Mouse (Mus musculus) urinary bladder, postnatal 25 days (tissue): ENCODE measurements around the gene BC051142.
A peak's percentile ranks its signal among the peaks of the same experiment; 100 is the strongest.

ENCODE experiments used
- DNase-seq: peaks from one replicate; pipeline ENCODE4 v3.0.0; 2022; ENCODE audit warnings: low spot score

Gene BC051142

GRCm38 (mm10) chr17:34398711-34399393 lies at the start of gene BC051142:
BC051142 (plus strand) TSS chr17:34398820.
- DNase-seq: peak; percentile 54

GRCm38 (mm10) chr17:34349429-34349828 lies 49.2 kb upstream of the BC051142 start:
- peak; percentile 73 for DNase-seq

- DNase-seq: no peak
These were observed 44.1 kb upstream of the BC051142 start, which contains the start of gene Btnl2 for GRCm38 (mm10) chr17:34354539-34354938. Btnl2 (plus strand) TSS chr17:34354822.

- no peak for DNase-seq
These were observed 43.7 kb upstream of the BC051142 start for GRCm38 (mm10) chr17:34354940-34355339.

GRCm38 (mm10) chr17:34362954-34363546 lies 35.6 kb upstream of the BC051142 start:
- no peak for DNase-seq

- no peak for DNase-seq
These were observed 34.8 kb upstream of the BC051142 start for GRCm38 (mm10) chr17:34363676-34364310.

GRCm38 (mm10) chr17:34365031-34365430 lies 33.6 kb upstream of the BC051142 start:
- DNase-seq: no peak

GRCm38 (mm10) chr17:34370563-34370962 lies 28.1 kb upstream of the BC051142 start:
- DNase-seq: no peak

GRCm38 (mm10) chr17:34373055-34373709 lies 25.4 kb upstream of the BC051142 start:
- DNase-seq: no peak

GRCm38 (mm10) chr17:34376847-34377246 lies 21.8 kb upstream of the BC051142 start, which contains the start of gene Btnl1:
Btnl1 (plus strand) TSS chr17:34377132.
- no peak for DNase-seq

GRCm38 (mm10) chr17:34377450-34378209 lies 21.0 kb upstream of the BC051142 start:
- no peak for DNase-seq

GRCm38 (mm10) chr17:34378716-34379115 lies 19.9 kb upstream of the BC051142 start:
- no peak for DNase-seq

- DNase-seq: no peak
These were observed 19.2 kb upstream of the BC051142 start for GRCm38 (mm10) chr17:34379451-34379850.

GRCm38 (mm10) chr17:34381876-34382275 lies 16.7 kb upstream of the BC051142 start:
- no peak for DNase-seq

- DNase-seq: no peak
These were observed 15.4 kb upstream of the BC051142 start for GRCm38 (mm10) chr17:34383212-34383611.

- no peak for DNase-seq
These were observed 13.9 kb upstream of the BC051142 start for GRCm38 (mm10) chr17:34384699-34385098.

- DNase-seq: no peak
These were observed 12.0 kb upstream of the BC051142 start for GRCm38 (mm10) chr17:34386656-34387055.

- DNase-seq: no peak
These were observed 10.1 kb upstream of the BC051142 start for GRCm38 (mm10) chr17:34388513-34388912.

GRCm38 (mm10) chr17:34391507-34391906 lies 7.1 kb upstream of the BC051142 start:
- DNase-seq: no peak

GRCm38 (mm10) chr17:34392321-34392720 lies 6.3 kb upstream of the BC051142 start:
- no peak for DNase-seq

GRCm38 (mm10) chr17:34397357-34397756 lies 1.3 kb upstream of the BC051142 start:
- DNase-seq: no peak
